Mouse (Mus musculus): Measurements from ENCODE around the gene Ggnbp2.

The Ggnbp2 gene

DNA sequence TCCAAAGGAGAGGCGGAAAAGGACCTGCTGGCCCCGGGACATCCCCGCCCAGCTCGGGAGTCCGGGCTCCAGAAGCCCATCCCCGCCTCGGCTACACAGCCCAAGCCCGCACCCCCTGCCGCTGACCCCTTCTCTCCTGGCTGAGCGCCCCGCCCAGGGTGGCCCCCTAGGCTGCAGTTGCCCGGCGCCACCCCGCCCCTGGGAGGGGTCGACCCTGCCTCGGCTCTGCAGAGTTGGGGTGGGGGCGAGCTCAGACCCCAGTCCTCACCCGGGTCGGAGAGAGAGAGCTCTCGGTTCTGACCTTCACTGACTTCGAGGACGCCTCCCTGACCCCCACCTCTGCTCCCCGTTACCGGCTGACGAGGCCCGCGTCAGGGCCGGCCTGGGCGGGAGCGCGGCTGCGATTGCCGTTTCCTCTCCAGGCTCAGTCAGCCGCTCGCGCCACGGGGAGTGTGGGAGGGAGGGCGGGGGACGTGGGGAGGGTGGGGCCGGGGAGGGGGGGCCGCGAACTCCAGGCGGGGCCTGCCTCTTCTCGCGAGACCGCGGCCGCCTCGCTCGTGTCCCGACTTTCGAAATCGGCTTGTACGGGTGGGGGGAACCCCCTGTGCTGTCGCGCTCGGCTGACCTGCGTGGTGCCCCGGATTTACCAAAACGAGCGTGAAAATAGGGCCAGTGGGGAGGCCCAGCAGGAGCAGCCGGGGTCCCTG is at the start of gene Ggnbp2:
Ggnbp2 (minus strand) TSS at position 481 of the 707 bp plus-strand sequence.
- DNase-seq (ENCODE audit: low read depth): peak; percentile 95

GRCm38 (mm10) chr11:84919951-84920350 is 49.3 kb upstream of the Ggnbp2 start:
- DNase-seq (ENCODE audit: low read depth): no peak

DNA sequence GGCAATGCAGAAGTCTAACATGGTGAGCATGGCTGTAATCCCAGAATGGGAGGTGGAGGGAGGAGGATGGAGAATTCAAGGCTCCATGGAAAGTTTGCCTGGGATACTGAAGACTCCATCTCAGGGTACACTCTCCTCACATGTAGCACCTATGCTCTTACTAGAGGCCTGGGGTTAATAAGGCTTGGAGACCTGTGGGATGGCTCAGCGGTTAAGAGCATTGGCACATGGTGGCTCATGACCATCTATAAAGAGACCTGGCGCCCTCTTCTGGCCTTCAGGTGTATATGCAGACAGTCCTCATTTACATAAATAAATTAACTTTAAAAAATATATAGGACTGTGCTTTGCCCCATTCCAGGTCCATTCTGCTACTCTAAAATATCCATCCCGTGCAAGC is 48.7 kb upstream of the Ggnbp2 start:
- peak; percentile 79 for DNase-seq (ENCODE audit: low read depth)

DNA sequence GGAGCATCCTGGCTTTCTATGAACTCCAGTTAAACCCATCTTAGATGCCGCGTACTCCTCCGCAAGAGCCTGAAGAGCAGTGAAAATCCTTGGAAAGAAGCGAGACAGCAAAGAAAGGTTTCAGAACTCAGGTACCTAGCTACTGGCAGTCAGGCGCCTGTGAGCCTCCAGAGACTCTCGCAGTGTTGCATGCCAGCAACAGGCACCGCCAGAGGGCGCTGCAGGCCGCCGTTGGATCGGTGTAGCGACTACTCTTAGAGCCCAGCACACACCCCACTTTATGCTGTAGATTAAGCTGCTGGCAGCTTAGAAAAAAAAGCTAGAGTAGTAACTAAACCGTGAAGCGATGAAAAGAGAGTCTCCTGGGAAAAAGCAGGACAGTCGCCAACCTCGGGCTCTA is 47.8 kb upstream of the Ggnbp2 start:
- peak; percentile 89 for DNase-seq (ENCODE audit: low read depth)

- no peak for DNase-seq (ENCODE audit: low read depth)
Observed at GRCm38 (mm10) chr11:84916703-84917300, 46.2 kb upstream of the Ggnbp2 start.

DNA sequence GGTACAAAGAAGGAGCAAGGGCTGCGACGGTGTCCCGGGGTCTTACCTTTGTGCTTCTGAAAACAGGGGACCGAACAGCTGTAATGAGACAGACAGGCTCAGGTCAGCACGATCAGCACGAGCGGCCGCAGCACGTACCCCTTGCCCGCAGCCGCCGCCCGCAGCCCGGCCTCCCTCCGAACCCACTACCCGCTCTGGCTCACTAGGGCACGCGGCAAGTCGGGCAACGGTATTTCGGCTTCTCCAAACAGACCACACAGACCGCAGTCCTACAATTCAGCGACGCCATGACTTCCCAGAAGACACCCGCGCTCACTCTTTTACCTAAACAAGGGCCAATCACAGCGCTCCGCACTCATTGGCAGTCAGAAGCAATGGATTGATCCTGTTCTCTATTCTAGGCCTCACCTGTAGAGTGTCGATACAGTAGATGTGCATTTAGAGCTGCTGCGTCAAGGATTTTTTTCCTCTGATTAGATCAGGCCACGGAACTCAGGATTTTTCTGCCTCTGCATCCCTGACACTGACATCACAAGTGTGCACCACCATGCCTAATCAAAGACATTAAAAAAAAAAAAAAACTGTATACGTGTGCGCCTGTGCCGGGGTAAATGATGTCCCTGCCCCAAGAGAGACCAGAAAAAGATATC is 45.6 kb upstream of the Ggnbp2 start, which contains the start of gene Znhit3:
Znhit3 (minus strand) TSS at position 314 of the 650 bp plus-strand sequence.
- peak; percentile 91 for DNase-seq (ENCODE audit: low read depth)

DNA sequence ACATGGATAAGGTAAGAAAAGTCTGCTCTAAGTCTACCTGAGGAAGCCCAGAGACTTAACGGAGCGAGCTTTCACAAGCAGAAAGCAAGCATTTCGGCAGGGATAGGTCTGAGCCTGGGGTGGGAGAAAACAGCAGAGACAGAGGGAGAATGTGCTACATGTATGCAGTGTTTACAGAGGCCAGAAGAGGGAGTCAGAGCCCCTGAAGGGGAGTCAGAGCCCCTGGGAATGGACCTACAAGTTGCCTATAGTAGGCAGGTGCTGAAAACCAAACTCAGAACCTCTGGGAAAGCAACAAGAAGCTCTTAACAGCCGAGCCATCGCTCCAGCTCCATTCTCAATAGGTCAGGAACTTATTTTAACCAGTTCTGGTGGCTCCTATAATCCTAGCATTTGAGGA is 44.1 kb upstream of the Ggnbp2 start:
- DNase-seq (ENCODE audit: low read depth): peak; percentile 15

GRCm38 (mm10) chr11:84910411-84910810 is 39.8 kb upstream of the Ggnbp2 start:
- DNase-seq (ENCODE audit: low read depth): no peak

GRCm38 (mm10) chr11:84908480-84908879 is 37.9 kb upstream of the Ggnbp2 start:
- no peak for DNase-seq (ENCODE audit: low read depth)

- DNase-seq (ENCODE audit: low read depth): no peak
Observed at GRCm38 (mm10) chr11:84907081-84907480, 36.5 kb upstream of the Ggnbp2 start.

DNA sequence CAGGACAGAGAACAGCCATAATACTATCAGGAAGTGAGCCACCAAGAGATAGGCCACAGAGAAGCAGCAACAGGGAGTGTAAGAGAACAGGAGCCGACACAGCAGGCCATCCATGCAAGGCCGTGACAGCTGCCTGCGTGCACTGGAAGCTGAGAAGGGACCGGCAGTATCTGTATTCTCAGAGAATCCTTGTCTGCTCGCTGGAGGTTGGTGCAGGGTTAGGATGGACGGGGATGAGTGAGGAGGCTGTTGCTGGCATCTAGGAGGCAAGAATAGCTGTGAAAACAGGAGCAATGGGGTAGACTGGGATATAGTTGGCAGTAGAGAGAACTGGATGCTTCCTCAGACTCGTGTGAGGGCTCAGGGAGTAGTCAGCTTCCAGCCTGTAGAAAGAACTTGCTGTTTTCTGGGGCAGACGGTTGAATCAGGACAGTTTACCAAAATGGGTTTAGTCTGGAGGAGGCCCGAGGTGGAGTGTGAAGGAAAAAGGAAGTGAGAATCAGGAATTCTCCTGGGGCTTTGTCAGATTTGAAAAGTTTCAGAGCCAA is 34.1 kb upstream of the Ggnbp2 start:
- no peak for DNase-seq (ENCODE audit: low read depth)

GRCm38 (mm10) chr11:84893113-84893512 is 22.5 kb upstream of the Ggnbp2 start:
- no peak for DNase-seq (ENCODE audit: low read depth)

GRCm38 (mm10) chr11:84891705-84892104 is 21.1 kb upstream of the Ggnbp2 start:
- no peak for DNase-seq (ENCODE audit: low read depth)

DNA sequence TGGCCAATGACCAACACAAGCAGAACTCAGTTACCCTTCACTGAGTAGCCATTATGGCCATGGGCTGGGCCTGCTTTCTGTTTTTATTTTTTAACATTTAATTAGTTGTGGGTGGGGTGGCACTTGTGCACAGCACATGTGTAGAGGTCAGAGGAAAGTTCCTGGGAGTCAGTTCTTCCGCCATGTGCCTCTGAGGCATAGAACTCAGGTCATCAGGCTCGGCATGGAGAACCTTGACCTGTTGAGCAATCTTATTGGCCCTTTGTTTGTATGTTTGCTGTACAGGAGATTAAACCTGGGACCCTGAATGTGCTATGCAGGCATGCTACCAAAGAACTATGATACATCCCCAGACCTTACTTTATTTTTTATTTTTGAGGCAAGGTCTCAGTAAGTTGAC is 18.9 kb upstream of the Ggnbp2 start:
- no peak for DNase-seq (ENCODE audit: low read depth)

- DNase-seq (ENCODE audit: low read depth): no peak
Observed at GRCm38 (mm10) chr11:84888025-84888424, 17.4 kb upstream of the Ggnbp2 start.

DNA sequence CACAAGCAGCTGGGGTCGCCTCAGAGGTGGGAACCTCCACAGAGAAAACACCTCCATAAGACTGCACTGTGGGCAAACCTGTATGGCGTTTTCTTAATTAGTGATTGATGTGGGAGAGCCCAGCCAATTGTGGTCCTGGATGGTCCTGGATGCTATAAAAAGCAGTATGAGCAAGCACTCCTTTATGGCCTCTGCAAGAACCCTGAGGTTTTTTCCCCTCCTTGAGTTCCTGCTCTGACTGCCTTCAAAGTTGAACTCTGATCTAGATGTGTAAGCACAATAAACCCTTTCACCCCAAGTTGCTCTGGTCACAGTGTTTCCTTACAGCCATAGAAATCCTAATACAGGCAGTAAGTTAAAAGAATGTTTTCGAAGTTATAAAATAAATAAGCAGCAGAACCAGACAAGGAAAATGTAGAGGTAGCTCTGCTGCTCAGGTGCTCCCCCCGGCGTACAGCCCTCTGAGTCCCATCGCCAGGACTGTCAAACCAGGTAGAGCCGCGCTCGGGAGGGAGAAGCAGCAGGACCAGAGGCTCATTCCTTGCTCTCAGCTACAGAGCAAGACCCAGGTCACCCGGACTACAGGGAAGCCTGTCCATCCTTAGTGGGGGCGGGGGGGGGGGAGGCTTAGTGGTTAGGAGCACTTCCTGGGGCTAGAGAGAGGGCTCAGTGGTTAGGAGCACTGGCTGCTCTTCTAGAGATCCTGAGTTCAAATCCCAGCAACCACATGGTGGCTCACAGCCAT is 16.3 kb upstream of the Ggnbp2 start:
- DNase-seq (ENCODE audit: low read depth): no peak

- DNase-seq (ENCODE audit: low read depth): no peak
Observed at GRCm38 (mm10) chr11:84886236-84886635, 15.6 kb upstream of the Ggnbp2 start.

- no peak for DNase-seq (ENCODE audit: low read depth)
Observed at GRCm38 (mm10) chr11:84885238-84885637, 14.6 kb upstream of the Ggnbp2 start.

DNA sequence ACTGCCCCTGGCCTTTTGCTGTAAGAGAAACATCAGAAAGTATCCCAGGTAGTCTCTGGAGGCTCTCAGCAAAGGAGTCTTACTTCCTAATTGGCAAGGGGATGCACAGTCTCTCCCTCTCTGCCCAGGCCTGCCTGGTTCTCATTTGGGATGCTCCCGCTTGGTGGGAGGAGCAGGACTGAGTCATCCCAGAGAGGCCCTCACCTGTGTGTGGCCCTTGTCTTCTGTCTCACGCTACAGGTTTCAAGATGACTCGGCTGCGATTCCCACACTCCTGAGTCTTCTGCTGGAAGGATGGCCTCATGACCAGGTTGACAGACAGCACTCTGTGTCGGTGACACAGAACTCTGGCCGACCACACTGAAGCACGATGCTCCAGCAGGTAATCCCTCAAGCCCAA is 11.7 kb upstream of the Ggnbp2 start:
- no peak for DNase-seq (ENCODE audit: low read depth)

- no peak for DNase-seq (ENCODE audit: low read depth)
Observed at GRCm38 (mm10) chr11:84880971-84881370, 10.4 kb upstream of the Ggnbp2 start.

GRCm38 (mm10) chr11:84880465-84880961 is 9.9 kb upstream of the Ggnbp2 start:
- peak; percentile 26 for DNase-seq (ENCODE audit: low read depth)

Data from naive thymus-derived CD4-positive, alpha-beta T cell, adult 2 months (primary cell).